Mouse (Mus musculus): ENCODE results near the gene Prkg1.
"Not testable (repeated sequence)": the region's sequence is repeated elsewhere in the genome, so short reads cannot be mapped to it uniquely, and the experiment has no call there.

Prkg1 gene

DNA sequence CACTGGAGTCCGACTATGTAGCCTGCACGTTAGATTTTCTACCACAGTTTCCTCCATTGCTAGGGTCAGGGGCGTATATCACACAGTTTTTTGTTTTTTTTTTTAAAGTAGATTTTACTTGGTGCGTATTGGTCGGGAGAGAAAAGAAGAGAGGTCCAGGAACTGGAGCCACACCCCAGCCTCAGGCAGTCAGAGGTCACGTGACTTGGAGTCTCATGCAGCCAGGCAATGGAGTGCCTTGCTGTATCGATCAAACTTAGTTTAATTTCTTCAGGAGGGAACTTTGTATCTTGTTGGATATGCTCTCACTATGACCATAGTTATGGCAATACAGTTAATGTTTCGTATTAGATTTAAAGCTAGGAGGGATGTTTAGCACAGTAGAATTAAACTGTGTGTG lies 1212.6 kb downstream of the Prkg1 start:
- DNase-seq, result no peak

DNA sequence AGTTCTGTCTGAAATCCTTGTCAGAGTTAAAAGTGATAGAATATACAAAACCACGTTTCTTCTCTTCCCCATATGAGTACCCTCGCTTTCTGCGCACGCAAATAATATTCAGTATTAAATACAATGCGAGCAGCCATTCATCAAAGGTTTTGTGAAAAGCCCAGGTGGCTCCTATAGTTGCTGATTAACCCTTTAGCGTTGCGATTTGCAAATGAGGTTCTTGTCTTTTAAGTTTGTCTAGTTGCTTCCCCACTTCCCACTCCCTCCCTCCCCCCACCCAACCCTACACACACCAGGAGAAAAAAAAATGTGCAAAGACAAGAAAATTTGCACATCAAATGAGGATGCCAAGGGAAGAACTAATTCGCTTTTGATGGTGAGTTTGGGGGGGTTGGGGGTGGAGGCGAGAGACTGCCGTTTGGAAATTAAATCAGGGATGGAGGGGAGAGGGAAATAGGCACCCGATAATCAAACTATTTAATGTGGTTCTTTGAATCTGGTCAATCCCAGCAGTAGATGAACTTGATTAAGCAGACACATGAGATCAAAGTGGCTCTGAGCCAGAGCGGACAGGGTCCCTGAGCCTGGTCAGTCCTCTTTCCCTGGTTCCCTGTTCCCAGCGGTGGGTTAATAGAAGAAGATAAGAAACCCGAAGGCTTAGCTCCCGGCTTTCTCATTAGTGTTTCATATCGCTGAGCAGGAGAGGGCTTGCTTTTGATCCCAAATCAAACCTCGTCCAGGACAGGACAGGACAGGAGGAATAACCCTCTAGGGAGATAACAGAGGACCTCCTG lies 1214.8 kb downstream of the Prkg1 start:
- no peak for DNase-seq

DNA sequence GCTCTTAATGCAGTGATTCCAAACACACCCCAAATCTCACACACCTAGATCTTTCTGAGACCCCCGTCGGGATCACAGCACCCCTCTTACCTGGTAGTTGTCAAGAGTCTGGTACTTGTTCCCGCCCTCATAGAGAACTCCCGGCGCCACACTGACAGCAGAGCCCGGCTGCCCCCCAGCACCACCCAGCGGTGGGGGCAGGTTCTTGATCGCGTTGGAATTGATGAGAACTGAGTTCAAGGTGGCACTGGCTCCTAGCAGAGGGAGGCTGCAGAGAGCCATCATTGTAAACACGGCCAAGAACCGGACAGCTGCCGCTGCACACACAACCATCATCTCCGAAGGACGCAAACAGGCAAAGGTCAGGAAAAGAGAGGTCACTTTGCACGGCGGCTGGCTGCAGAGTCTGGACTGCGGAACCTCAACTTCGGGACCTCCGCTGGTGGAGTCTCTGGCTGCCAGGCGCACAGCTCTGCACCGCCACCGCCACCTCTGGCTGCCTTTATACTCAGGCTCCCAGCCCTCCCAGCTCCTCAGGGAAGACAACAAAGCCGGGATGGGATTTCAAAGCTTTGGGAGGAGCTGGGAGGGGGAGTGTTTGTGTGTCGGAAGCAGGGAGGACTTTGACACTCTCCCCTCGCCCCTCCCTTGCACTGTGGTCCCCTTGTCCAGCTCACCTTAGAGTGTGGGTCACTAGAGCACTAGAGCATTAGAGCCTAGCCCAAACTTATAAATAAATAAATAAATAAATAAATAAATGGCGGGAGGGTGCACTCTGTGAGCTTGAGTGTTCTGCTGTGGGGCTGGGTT lies 1215.6 kb downstream of the Prkg1 start, which contains the start of gene Dkk1:
Gene Dkk1 (minus strand): TSS at position 622 of the 810 bp plus-strand sequence.
- DNase-seq, result no peak

DNA sequence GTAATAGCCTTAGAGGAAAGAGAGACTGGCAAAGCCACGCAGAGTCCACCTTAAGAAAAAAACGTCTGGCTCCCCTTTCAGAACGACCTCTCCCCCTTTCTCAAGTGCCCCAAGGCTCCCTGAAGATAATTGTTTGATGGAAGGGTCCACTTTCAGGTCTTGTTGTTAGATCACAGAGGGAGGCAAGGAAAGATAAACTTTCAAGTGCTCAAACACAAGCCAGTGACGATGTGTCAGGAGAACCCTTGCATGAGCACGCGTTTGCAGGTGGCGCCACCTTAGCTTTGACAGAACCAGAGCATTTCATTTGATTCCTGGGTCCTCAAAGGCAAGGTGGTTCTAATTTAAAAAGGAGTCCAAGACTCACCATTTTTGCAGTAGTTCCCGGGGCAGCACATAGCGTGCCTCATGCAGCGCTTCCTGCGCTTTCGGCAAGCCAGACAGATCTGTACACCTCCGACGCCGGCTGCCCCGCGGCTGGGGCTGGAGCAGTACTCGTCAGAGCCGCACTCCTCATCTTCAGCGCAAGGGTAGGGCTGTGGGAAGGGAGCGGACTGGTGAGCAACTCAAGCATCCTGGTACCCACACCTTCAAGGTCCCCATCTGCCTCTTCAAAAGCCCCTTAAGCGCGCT lies 1216.3 kb downstream of the Prkg1 start:
- DNase-seq, result no peak

DNA sequence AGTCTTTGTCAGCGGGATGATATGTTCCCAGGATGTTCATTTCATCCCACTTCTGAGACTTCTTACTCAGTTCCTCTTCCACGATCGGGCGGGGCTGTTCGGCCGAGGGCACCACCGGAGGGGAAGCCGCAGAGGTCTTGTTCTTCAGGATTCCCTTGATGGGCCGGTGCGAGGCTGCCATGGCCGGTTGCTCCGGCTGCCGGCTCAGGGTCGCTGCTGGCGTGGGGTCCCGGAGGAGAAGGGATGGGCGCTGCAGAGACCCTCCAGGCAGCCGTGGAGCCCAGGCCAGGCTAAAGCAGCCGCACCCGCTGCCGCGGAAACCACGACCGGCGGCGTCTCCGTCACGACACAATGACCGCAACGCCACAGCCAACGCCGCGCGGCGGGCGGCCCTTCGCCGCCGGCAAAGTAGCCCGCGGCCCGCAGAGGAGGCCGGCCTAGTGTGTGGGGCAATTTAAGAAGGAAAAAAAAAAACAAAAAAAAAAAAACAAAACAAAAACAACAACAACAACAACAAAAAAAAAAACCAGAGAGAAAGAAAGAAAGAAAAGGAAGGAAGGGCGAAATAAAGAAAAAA lies 1225.4 kb downstream of the Prkg1 start:
- DNase-seq, result not testable (repeated sequence)

DNA sequence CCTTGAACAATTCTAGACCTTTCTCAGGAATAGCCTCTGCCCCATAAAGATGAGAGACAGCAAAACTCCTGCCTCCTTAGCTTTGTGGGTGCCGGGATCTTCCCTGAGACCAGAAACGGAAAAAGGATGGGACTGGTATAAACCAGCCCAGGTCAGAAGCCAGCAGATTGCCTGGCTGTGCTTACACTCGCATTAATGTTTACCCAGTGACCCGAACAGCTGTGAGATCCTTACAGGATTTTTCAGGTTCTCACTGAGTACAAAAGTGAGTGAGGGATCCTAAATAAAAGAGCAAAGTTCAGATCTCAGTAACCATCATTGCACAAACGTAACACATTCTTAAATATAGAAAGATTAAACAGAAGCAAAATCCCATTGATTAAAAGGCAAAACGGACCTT lies 1248.1 kb downstream of the Prkg1 start:
- no peak for DNase-seq

Measured in right cerebral cortex, adult 18-20 months (tissue).